Mouse (Mus musculus) stomach, postnatal 0 days (tissue): Measurements from ENCODE around the gene Trpv2.

Source experiments
- CTCF ChIP-seq: IDR thresholded peaks from 2 replicates; pipeline ENCODE4 v1.5.1; 2016; ENCODE audit warnings: antibody characterized with exemption, low read depth, mild to moderate bottlenecking, moderate library complexity
- EP300 ChIP-seq: optimal IDR thresholded peaks from 2 replicates; pipeline ENCODE3; 2016; ENCODE audit warnings: antibody characterized with exemption

- no peak for TF ChIP-seq CTCF
- no peak for TF ChIP-seq EP300
Observed at GRCm38 (mm10) chr11:62601732-62602618, 27.7 kb downstream of the Trpv2 start.
